Mouse (Mus musculus) erythroblast, embryonic 14.5 days (primary cell): Measurements from ENCODE around the gene Otub1. TPM values are rescaled to one million over a fixed set of nuclear protein-coding genes. Genes with fewer than 3 reads are reported as not detected.

ENCODE experiments used
- H3K27me3 ChIP-seq: 2 replicates; pipeline ENCODE4 v1.6.1; 2012; ENCODE audit warnings: inconsistent platforms; ENCODE audit not compliant: control insufficient read depth
- H3K36me3 ChIP-seq: 2 replicates; pipeline ENCODE4 v1.6.1; 2012; ENCODE audit warnings: mild to moderate bottlenecking, inconsistent platforms; ENCODE audit not compliant: control insufficient read depth
- H3K4me1 ChIP-seq: 2 replicates; pipeline ENCODE4 v1.6.1; 2012; ENCODE audit warnings: inconsistent platforms; ENCODE audit not compliant: control insufficient read depth
- H3K4me3 ChIP-seq: replicated peaks from 2 replicates; pipeline ENCODE3; 2012; ENCODE audit warnings: moderate library complexity, mild to moderate bottlenecking, inconsistent platforms
- H3K9me3 ChIP-seq: 2 replicates; pipeline ENCODE4 v1.6.1; 2012; ENCODE audit warnings: low read length, inconsistent platforms, mixed read lengths; ENCODE audit not compliant: control insufficient read depth
- GATA1 ChIP-seq: IDR thresholded peaks from 2 replicates; pipeline ENCODE4 v1.6.1; 2012; ENCODE audit warnings: low read length, inconsistent platforms, mixed read lengths
- TAL1 ChIP-seq: IDR thresholded peaks from 3 replicates; pipeline ENCODE4 v1.6.1; 2012; ENCODE audit warnings: low read length, inconsistent platforms, mixed read lengths
- polyA plus RNA-seq: library from polyadenylated mRNA; stranded (reverse); fragments of >175 nt; gene quantifications from 2 replicates; pipeline ENCODE4 v1.2.3, GENCODE M21; 2012

Otub1 gene
- polyA plus RNA-seq, 1 experiment: 9.4 TPM

- Histone ChIP-seq H3K36me3 (peaks cover 61% of the 10 kb centered on the region), H3K4me3 (no peak overlapping the region), H3K27me3 (no peaks in the 10 kb centered on the region), H3K4me1 (peaks cover 49% of the 10 kb centered on the region), H3K9me3 (no peaks in the 10 kb centered on the region)
- no peak for TF ChIP-seq GATA1
- TF ChIP-seq TAL1: no peak
Observed at GRCm38 (mm10) chr19:7214484-7214883, 8.4 kb upstream of the Otub1 start.

GRCm38 (mm10) chr19:7213010-7213409 is 6.9 kb upstream of the Otub1 start:
- Histone ChIP-seq H3K36me3 (peaks cover 61% of the 10 kb centered on the region), H3K9me3 (no peaks in the 10 kb centered on the region), H3K4me1 (peaks cover 41% of the 10 kb centered on the region), H3K27me3 (no peaks in the 10 kb centered on the region), H3K4me3 (no peak overlapping the region)
- TF ChIP-seq TAL1 (no peak), GATA1 (no peak)

- Histone ChIP-seq H3K4me3 (no peak overlapping the region), H3K27me3 (no peaks in the 10 kb centered on the region), H3K9me3 (no peaks in the 10 kb centered on the region), H3K36me3 (peaks cover 61% of the 10 kb centered on the region), H3K4me1 (peaks cover 40% of the 10 kb centered on the region)
- TF ChIP-seq GATA1 (no peak), TAL1 (no peak)
Observed at GRCm38 (mm10) chr19:7212216-7212615, 6.1 kb upstream of the Otub1 start.

GRCm38 (mm10) chr19:7209907-7210646 is 4.0 kb upstream of the Otub1 start:
- no peak for TF ChIP-seq TAL1
- Histone ChIP-seq H3K36me3 (peaks cover 46% of the 10 kb centered on the region), H3K9me3 (no peaks in the 10 kb centered on the region), H3K27me3 (no peaks in the 10 kb centered on the region), H3K4me1 (peaks cover 43% of the 10 kb centered on the region), H3K4me3 (no peak overlapping the region)

- Histone ChIP-seq H3K9me3 (no peaks in the 10 kb centered on the region), H3K4me1 (peaks cover 47% of the 10 kb centered on the region), H3K27me3 (no peaks in the 10 kb centered on the region), H3K36me3 (peaks cover 44% of the 10 kb centered on the region), H3K4me3 (peak overlapping the region; percentile 95)
- no peak for TF ChIP-seq TAL1
- TF ChIP-seq GATA1: no peak
Observed at GRCm38 (mm10) chr19:7205326-7205725, 790 bp downstream of the Otub1 start.

DNA sequence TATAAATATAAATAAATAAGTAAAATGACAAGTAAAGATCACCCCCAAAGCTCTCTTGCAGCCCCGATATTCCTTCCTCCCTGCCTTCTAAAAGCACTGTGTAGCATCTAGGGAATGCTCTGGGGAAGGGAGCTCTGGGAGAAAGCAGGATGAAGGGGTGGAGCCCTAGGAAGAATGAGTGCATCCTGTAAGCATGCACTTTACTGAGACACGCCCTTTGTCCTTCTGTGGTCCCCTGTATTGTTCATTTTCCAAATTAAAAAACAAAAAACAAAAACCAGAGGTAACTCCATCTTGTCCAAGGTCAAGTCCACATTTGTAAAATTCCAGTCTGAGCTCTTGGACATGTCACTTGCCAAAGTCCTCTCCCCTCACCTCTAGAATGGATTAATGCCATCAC is 1.2 kb downstream of the Otub1 start:
- Histone ChIP-seq H3K36me3 (peaks cover 48% of the 10 kb centered on the region), H3K4me1 (peaks cover 48% of the 10 kb centered on the region), H3K27me3 (no peaks in the 10 kb centered on the region), H3K9me3 (no peaks in the 10 kb centered on the region), H3K4me3 (peak overlapping the region; percentile 95)
- TF ChIP-seq GATA1: no peak
- TF ChIP-seq TAL1: no peak

DNA sequence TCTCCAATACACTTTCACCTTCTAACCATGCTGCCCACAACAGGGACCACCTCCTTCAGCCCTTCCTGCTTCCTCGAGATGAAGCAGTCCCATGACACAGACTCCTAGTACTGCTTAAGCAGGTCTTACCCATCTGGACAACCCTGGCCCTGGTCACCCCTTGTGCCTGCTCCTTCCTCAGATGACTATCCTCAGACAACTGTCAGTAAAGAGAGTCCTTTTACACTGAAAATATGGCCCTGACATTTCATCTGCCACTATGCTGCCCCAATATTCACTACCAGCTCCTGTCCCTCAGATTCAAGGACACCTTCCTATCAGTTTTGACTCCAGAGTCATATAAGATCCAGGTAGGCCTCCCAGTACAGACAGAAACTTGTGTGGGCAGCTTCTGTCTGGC is 5.7 kb downstream of the Otub1 start:
- no peak overlapping the region for H3K4me3 ChIP-seq
- H3K36me3 ChIP-seq: peaks cover 79% of the 10 kb centered on the region
- H3K4me1 ChIP-seq: peaks cover 47% of the 10 kb centered on the region
- H3K27me3 ChIP-seq: no peaks in the 10 kb centered on the region
- no peaks in the 10 kb centered on the region for H3K9me3 ChIP-seq
- no peak for TF ChIP-seq GATA1
- TF ChIP-seq TAL1: no peak

GRCm38 (mm10) chr19:7199089-7199488 is 7.0 kb downstream of the Otub1 start:
- Histone ChIP-seq H3K4me3 (no peak overlapping the region), H3K4me1 (peaks cover 34% of the 10 kb centered on the region), H3K36me3 (peaks cover 76% of the 10 kb centered on the region), H3K27me3 (no peaks in the 10 kb centered on the region), H3K9me3 (no peaks in the 10 kb centered on the region)
- TF ChIP-seq GATA1: no peak
- TF ChIP-seq TAL1: no peak

DNA sequence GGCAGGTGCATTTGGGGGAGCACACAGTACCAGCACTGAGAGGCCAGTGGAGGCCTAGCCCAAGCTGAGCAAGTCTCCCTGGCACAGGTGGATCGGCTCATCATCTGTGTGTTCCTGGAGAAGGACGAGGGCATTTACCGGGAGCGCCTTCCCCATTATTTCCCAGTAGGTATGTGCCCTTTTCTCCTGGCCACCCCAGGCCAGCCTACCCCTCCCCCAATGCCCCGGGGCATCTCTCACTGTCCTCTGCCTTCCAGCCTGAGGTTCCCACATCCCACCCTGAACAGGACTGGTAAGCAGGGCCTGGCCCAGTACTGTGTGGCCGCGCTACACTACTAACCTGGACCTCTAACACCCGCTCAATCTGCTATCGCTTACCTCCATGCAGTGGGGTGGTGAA is 8.7 kb downstream of the Otub1 start:
- Histone ChIP-seq H3K36me3 (peaks cover 59% of the 10 kb centered on the region), H3K27me3 (no peaks in the 10 kb centered on the region), H3K4me1 (peaks cover 23% of the 10 kb centered on the region), H3K9me3 (no peaks in the 10 kb centered on the region), H3K4me3 (no peak overlapping the region)
- no peak for TF ChIP-seq GATA1
- no peak for TF ChIP-seq TAL1
